Mouse (Mus musculus) E14TG2a.4 (cell line): Measurements from ENCODE around the gene Cux1.
"Not testable (repeated sequence)": the region's sequence is repeated elsewhere in the genome, so short reads cannot be mapped to it uniquely, and the experiment has no call there.

Source experiments
- H3K27me3 ChIP-seq: 2 replicates; pipeline ENCODE4 v1.6.1; 2014; ENCODE audit warnings: low read length, control low read depth; ENCODE audit not compliant: insufficient read depth
- H3K36me3 ChIP-seq: 2 replicates; pipeline ENCODE4 v1.6.1; 2014; ENCODE audit warnings: low read length, control low read depth; ENCODE audit not compliant: insufficient read depth
- H3K4me1 ChIP-seq: replicated peaks from 2 replicates; pipeline ENCODE4 v1.6.1; 2014; ENCODE audit warnings: low read depth, low read length, control low read depth
- H3K4me3 ChIP-seq: replicated peaks from 2 replicates; pipeline ENCODE4 v1.5.1; 2014; ENCODE audit warnings: mild to moderate bottlenecking, low read length
- H3K9me3 ChIP-seq: 2 replicates; pipeline ENCODE4 v1.6.1; 2014; ENCODE audit warnings: low read length, control low read depth
- CTCF ChIP-seq: conservative IDR thresholded peaks from 2 replicates; pipeline ENCODE4 v1.5.1; 2014; ENCODE audit warnings: low read length
- NANOG ChIP-seq: IDR thresholded peaks from 2 replicates; pipeline ENCODE4 v1.6.1; 2014; ENCODE audit warnings: borderline replicate concordance, low read length, mixed read lengths
- POU5F1 ChIP-seq: IDR thresholded peaks from 2 replicates; pipeline ENCODE4 v1.6.1; 2014; ENCODE audit warnings: low read length, borderline replicate concordance

The Cux1 gene

DNA sequence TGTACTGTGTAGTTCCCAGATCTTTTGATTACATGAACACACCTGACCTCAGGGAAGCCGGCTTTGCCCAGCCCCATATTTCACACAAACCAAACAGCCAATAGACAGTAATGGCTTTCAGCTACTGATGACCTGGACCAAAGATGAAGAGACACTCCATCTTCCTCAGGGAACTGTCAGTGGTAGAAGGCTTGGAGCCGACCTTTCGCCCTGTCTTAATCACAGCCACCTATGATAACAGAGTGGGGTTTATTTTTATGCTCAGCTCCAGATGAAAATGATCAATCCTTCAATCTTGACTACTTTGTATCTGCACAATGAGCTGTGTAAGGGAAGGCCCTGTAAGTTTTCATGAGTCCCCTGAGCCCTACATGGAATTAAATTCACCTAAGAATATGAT, 93.2 kb downstream of the Cux1 start:
- H3K36me3 ChIP-seq = peaks cover 19% of the 10 kb centered on the region
- H3K4me1 ChIP-seq = peaks cover 10% of the 10 kb centered on the region
- H3K27me3 ChIP-seq = no peaks in the 10 kb centered on the region
- H3K9me3 ChIP-seq = no peaks in the 10 kb centered on the region
- no peak overlapping the region for H3K4me3 ChIP-seq
- TF ChIP-seq POU5F1 (no peak), CTCF (no peak), NANOG (no peak)

DNA sequence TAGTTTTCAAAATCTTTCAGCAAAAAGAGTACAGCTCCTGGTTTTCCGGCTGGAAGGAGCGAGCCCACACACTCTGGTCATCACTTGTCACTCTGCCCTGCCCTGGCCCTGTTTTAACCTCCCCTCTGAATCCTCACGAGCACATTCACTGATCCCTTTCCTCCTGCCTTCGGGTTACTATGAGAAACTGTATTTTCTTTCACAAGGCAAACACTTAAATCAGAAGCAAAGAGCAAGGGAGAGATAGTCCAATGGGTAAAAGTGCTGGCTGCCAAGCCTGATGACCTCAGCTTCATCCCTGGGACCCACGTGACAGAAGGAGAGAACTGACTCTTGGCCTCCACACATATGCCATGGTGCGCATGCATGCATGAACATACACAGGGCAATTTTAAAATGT, 94.0 kb downstream of the Cux1 start:
- Histone ChIP-seq H3K9me3 (no peaks in the 10 kb centered on the region), H3K4me3 (no peak overlapping the region), H3K4me1 (peaks cover 11% of the 10 kb centered on the region), H3K36me3 (peaks cover 16% of the 10 kb centered on the region), H3K27me3 (no peaks in the 10 kb centered on the region)
- TF ChIP-seq CTCF = no peak
- no peak for TF ChIP-seq NANOG
- TF ChIP-seq POU5F1 = no peak

DNA sequence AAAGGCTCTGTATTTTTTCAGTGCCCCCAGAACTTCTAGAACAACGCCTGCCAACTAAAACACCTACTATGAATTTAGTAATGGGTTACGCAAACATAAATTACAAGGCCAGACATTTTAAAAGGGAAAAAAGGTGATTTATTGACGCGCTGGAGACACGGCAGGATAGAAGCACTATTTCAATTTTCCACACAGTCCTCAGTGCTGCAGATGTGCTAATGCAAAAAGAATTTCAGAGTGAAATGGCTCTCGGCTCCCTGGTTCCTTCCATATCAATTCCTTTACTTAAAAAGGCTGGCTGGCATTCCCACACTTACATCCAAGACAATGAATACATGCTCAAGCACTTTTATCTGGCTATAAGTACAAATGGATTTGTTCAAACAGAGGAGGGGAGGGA, 94.4 kb downstream of the Cux1 start:
- Histone ChIP-seq H3K9me3 (no peaks in the 10 kb centered on the region), H3K27me3 (no peaks in the 10 kb centered on the region), H3K4me3 (no peak overlapping the region), H3K36me3 (peaks cover 13% of the 10 kb centered on the region), H3K4me1 (peaks cover 15% of the 10 kb centered on the region)
- TF ChIP-seq POU5F1 (no peak), NANOG (no peak), CTCF (no peak)

DNA sequence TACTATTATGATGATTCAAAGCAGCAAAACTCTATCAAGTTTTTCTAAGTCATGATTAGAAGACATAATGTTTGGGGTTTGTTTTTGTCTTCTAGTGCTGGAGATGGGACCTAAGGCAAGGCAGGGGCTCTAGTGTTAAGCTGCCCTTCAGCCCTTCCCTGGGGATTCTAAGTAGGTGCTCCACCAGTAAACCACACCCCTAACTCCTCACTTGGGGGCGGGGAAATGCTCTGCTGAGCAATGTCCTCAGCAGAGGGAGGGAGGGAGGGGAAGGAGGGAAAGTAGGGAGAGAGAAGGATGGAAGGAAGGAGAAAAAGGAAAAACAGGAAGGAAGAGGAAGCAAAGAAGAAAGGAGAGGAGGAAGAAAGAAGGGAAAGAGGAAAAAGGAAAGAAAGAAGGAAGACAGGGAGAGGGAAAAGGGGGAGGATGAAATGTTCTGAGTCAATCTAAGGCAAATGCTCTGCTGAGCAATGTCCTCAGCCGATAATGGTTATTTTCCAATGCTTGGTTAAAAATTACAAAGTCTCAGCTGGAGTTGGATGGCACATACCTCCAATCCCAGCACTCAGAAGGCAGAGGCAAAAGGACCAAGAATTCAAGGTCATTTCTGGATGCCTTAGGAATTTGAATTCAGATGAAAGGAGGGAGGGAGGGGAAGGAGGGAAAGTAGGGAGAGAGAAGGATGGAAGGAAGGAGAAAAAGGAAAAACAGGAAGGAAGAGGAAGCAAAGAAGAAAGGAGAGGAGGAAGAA, 96.1 kb downstream of the Cux1 start:
- not testable (repeated sequence) for H3K27me3 ChIP-seq, H3K4me3 ChIP-seq, H3K9me3 ChIP-seq
- peaks cover 26% of the 10 kb centered on the region for H3K4me1 ChIP-seq
- H3K36me3 ChIP-seq = peaks cover 11% of the 10 kb centered on the region

DNA sequence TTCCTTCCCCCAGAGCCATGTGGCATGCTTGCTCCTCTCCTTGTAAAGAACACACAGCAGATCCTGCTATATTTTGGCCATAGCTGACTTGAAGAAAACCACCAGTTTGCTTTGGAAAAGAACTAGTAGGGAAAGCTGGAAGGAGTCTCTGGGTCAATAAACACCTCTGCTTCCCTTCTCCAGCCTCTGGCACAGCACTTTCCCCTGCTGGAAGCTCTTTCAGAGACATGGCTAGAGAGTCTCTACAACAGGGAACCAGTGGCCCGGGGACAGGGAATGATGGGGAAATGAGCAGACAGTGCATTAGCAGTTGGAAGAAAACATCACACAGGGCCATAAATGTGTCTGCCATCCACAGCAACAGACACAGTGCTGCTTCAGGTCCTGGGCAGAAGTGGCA, 98.0 kb downstream of the Cux1 start:
- Histone ChIP-seq H3K4me3 (no peak overlapping the region), H3K36me3 (peaks cover 14% of the 10 kb centered on the region; the same call in 1 of the 2 replicates), H3K9me3 (no peaks in the 10 kb centered on the region), H3K27me3 (no peaks in the 10 kb centered on the region), H3K4me1 (peaks cover 45% of the 10 kb centered on the region)
- no peak for TF ChIP-seq CTCF
- no peak for TF ChIP-seq NANOG
- TF ChIP-seq POU5F1 = no peak

DNA sequence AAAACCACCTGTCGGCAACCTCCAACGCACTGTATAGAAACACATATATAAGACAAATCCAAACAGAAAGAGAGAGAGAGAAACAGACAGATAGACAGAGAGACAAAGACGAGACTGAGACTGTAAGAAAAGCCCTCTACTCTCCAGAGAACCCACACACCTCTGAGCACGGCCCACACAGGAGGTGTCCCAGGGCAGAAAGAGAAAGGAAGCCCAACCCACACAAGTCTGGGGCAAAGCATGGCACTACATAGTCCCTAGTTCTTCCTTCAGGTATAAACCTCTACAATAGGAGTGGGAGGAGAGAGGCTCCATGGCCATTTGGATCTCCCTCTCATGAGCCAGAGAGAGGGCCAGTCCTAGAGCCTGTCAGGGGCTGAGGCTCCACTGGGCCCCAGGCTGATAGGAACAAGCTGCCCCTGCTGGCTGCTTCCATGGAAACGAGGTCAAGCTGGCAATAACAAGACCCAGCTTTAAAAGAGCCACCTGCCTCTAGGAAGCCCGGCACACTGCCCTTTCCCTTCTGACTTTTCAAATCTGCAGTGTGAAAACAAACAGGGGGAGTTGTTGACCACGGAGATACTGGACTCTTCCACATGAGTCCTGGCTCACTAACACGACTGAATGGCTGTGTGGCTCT, 99.8 kb downstream of the Cux1 start:
- Histone ChIP-seq H3K9me3 (no peaks in the 10 kb centered on the region), H3K4me3 (no peak overlapping the region), H3K36me3 (peaks cover 10% of the 10 kb centered on the region; the same call in 1 of the 2 replicates), H3K4me1 (peaks cover 50% of the 10 kb centered on the region), H3K27me3 (no peaks in the 10 kb centered on the region)
- no peak for TF ChIP-seq POU5F1
- TF ChIP-seq CTCF = no peak
- no peak for TF ChIP-seq NANOG

DNA sequence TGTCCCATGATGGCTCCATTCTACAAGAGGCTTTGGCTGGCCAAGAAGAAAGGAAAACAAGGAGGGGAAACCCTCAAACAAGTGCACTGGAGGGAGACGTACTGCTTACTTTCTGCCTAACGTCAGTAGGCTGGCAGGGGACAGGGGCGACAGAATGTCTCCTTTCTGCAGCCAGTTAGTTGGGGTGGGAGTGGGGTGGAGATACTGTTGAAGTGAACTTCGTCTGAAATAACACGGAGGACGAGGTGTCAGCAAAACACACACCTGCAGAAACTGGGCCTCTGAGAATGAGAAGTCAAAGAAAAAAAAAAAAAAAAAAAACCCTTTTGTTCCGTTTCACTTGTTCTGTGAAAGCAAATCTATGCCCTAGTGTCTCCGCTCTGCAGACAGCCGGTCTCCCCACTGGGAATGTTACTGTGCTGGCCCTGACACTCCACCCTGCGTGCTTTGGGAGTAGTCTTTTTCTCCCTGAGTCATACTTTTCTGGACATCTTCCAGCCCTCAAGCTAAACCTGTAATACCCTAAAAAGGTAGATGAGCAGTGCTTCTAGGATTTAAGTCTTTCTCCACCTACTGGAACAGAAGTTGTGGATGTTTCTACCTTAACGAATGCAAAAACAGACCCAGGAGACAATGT, 101.4 kb downstream of the Cux1 start:
- no peak for TF ChIP-seq POU5F1
- no peak for TF ChIP-seq CTCF
- no peak for TF ChIP-seq NANOG
- Histone ChIP-seq H3K27me3 (no peaks in the 10 kb centered on the region), H3K4me1 (peaks cover 46% of the 10 kb centered on the region)

DNA sequence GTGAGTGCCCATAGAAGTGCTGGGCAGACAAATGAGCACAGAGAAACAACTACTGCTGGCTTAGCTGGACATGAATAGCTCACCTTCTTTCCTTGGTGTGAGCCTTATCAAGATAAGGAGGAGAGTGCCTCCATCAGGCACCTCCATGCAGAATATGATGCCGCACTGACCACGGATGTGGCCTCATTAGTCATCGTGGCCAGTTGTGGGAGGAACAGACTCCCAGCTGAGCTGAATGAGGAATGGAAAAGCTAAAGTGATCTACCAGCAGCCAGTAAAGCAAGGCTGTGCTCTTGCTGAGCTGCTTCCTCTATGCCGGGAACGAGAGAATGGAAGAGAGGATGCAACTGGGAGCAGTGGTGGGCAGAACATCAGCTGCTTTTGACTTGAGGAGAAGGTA, 101.9 kb downstream of the Cux1 start:
- TF ChIP-seq POU5F1 (no peak), NANOG (no peak), CTCF (no peak)
- no peaks in the 10 kb centered on the region for H3K9me3 ChIP-seq
- no peaks in the 10 kb centered on the region for H3K27me3 ChIP-seq
- H3K4me3 ChIP-seq = no peak overlapping the region
- peaks cover 7% of the 10 kb centered on the region; the same call in 1 of the 2 replicates for H3K36me3 ChIP-seq
- H3K4me1 ChIP-seq = peaks cover 40% of the 10 kb centered on the region

More for the DNA sequence above, 101.4 kb downstream of the Cux1 start:
- Histone ChIP-seq H3K36me3 (peaks cover 10% of the 10 kb centered on the region; the same call in 1 of the 2 replicates), H3K4me3 (no peak overlapping the region), H3K9me3 (no peaks in the 10 kb centered on the region)

DNA sequence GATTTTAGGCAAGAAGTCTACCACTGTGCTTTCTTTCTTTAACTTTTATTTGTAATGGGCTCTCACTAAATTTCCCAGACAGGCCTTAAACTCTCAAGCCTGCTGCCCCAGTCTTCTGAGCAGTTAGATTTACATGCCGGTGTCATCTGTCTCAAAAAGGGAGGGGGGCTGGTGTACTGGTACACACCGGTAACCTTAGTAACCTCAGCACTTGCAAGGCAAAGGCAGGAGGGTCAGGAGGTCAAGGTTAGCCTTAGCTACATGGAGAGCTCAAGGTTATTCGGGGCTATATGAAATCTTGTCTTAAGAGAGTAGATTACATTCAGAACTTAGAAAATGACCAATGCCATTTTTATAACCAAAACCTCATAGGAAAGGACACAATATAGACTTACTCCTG, 102.4 kb downstream of the Cux1 start:
- H3K4me1 ChIP-seq = peaks cover 40% of the 10 kb centered on the region
- H3K9me3 ChIP-seq = no peaks in the 10 kb centered on the region

More for the DNA sequence above, 102.4 kb downstream of the Cux1 start:
- H3K4me3 ChIP-seq = no peak overlapping the region
- peaks cover 7% of the 10 kb centered on the region; the same call in 1 of the 2 replicates for H3K36me3 ChIP-seq
- H3K27me3 ChIP-seq = no peaks in the 10 kb centered on the region
- TF ChIP-seq POU5F1 = no peak
- TF ChIP-seq CTCF = no peak
- no peak for TF ChIP-seq NANOG
